Mouse (Mus musculus) embryonic facial prominence, embryonic 11.5 days (tissue): ENCODE data around the gene Psma7. TPM values are rescaled to one million over a fixed set of nuclear protein-coding genes. Genes with fewer than 3 reads are reported as not detected.
A peak's percentile ranks its signal among the peaks of the same experiment; 100 is the strongest.

ENCODE experiments used
- ATAC-seq: fragments of 200-750 bp; cut with Nextera tagmentation; replicated peaks from 2 replicates; pipeline ENCODE4 v1.8.0; 2017; ENCODE audit warnings: low read depth; ENCODE audit not compliant: insufficient number of reproducible peaks, low FRiP score, low TSS enrichment
- DNase-seq: peaks from one replicate; pipeline ENCODE4 v3.0.0-alpha.2; 2015; ENCODE audit warnings: low spot score
- H3K27ac ChIP-seq: fragments of 300-500 bp; sonication (generic); replicated peaks from 2 replicates; pipeline ENCODE4 v1.5.1; 2014; ENCODE audit warnings: mild to moderate bottlenecking, low read depth, low read length, control low read depth
- H3K27me3 ChIP-seq: fragments of 300-500 bp; sonication (generic); 2 replicates; pipeline ENCODE4 v1.6.1; 2014; ENCODE audit warnings: mild to moderate bottlenecking, low read length, moderate library complexity, mixed read lengths; ENCODE audit not compliant: control insufficient read depth, insufficient read depth
- H3K36me3 ChIP-seq: fragments of 300-500 bp; sonication (generic); replicated peaks from 2 replicates; pipeline ENCODE4 v1.6.1; 2014; ENCODE audit warnings: low read depth, mild to moderate bottlenecking, low read length, moderate library complexity, mixed read lengths; ENCODE audit not compliant: control insufficient read depth, insufficient read depth
- H3K4me1 ChIP-seq: fragments of 300-500 bp; sonication (generic); 2 replicates; pipeline ENCODE4 v1.6.1; 2014; ENCODE audit warnings: low read length, mixed read lengths; ENCODE audit not compliant: control insufficient read depth, insufficient read depth
- H3K4me2 ChIP-seq: fragments of 300-500 bp; sonication (generic); 2 replicates; pipeline ENCODE4 v1.6.1; 2014; ENCODE audit warnings: low read depth, mild to moderate bottlenecking, control low read depth, low read length, moderate library complexity
- H3K4me3 ChIP-seq: fragments of 300-500 bp; sonication (generic); 2 replicates; pipeline ENCODE4 v1.5.1; 2014; ENCODE audit warnings: low read depth, low read length, control low read depth
- H3K9ac ChIP-seq: fragments of 300-500 bp; sonication (generic); replicated peaks from 2 replicates; pipeline ENCODE4 v1.6.1; 2014; ENCODE audit warnings: mild to moderate bottlenecking, control low read depth, low read length
- H3K9me3 ChIP-seq: fragments of 300-500 bp; sonication (generic); replicated peaks from 2 replicates; pipeline ENCODE4 v1.6.1; 2016; ENCODE audit warnings: mild to moderate bottlenecking, low read length, inconsistent platforms, mixed read lengths; ENCODE audit not compliant: control insufficient read depth
- WGBS: fragments of 180-500 bp; shearing (Covaris S2); extraction: QIAGEN DNeasy Blood & Tissue Kit; methylation state at CpG from one replicate; pipeline ENCODE4 v1.1.7; 2014; 5-methylcytosine and 5-hydroxymethylcytosine counted together
- polyA plus RNA-seq: library from polyadenylated mRNA; unstranded; fragments of >200 nt; fragmentation: Nextera tagmentation; extraction: Ambion mirVana; gene quantifications from 2 replicates; pipeline ENCODE4 v1.2.1, GENCODE M21; 2014

The Psma7 gene
- 751 and 753 TPM in 2 replicates for polyA plus RNA-seq

GRCm38 (mm10) chr2:180042256-180042857, at the start of gene Psma7, which contains the start of gene Ss18l1:
Gene Psma7 (minus strand): TSS chr2:180042433.
Gene Ss18l1 (plus strand): TSS chr2:180042509.
- Histone ChIP-seq H3K4me3 (peak within 1 kb of the TSS; percentile 97), H3K4me2 (peak within 1 kb of the TSS; percentile 86), H3K27me3 (no peaks in the 10 kb centered on the region), H3K9me3 (no peaks in the 10 kb centered on the region), H3K27ac (peak within 1 kb of the TSS; percentile 82), H3K36me3 (peaks cover 13% of the 10 kb centered on the region), H3K9ac (peak within 1 kb of the TSS; percentile 79), H3K4me1 (peaks cover 3% of the 10 kb centered on the region; the same call in 1 of the 2 replicates)
- ATAC-seq (peak; percentile 92), DNase-seq (peak; percentile 94)
- under 1% methylated on average over 63 of the region's 78 CpGs for WGBS

- H3K4me2 ChIP-seq = no peak overlapping the region
- no peaks in the 10 kb centered on the region for H3K4me1 ChIP-seq
- H3K9ac ChIP-seq = no peak overlapping the region
- DNase-seq (no peak), ATAC-seq (no peak)
- H3K36me3 ChIP-seq = no peaks in the 10 kb centered on the region
- H3K9me3 ChIP-seq = no peaks in the 10 kb centered on the region
- H3K27ac ChIP-seq = no peak overlapping the region
- no peak overlapping the region for H3K4me3 ChIP-seq
- H3K27me3 ChIP-seq = no peaks in the 10 kb centered on the region
- 54% methylated on average over 11 of the region's 11 CpGs for WGBS
Observed at GRCm38 (mm10) chr2:180090285-180090684, 48.1 kb upstream of the Psma7 start.

DNA sequence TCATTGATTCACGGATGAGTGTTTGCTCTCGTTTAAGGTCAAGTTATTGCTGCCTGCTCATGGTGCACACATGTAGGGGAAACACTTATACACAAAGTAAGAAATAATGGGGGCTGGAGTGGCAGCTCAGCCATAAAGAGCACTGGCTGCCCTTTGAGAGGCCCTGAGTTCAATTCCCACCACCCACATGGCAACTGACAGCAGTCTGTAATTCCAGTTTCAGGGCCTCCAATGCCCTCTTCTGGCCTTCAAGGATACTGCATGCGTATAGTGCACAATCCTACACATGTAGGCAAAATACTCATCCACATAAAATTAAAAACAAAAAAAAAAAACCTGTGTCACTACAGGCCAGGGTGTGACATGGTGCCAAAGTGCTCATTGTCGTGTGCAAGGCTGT, 45.2 kb upstream of the Psma7 start:
- Histone ChIP-seq H3K4me2 (no peak overlapping the region), H3K9ac (no peak overlapping the region), H3K27ac (no peak overlapping the region), H3K9me3 (no peaks in the 10 kb centered on the region), H3K4me3 (no peak overlapping the region), H3K36me3 (no peaks in the 10 kb centered on the region), H3K27me3 (no peaks in the 10 kb centered on the region), H3K4me1 (no peaks in the 10 kb centered on the region)
- ATAC-seq (no peak), DNase-seq (no peak)
- WGBS = 91% methylated on average over 4 of the region's 4 CpGs

GRCm38 (mm10) chr2:180086637-180087027, 44.4 kb upstream of the Psma7 start:
- WGBS = 85% methylated on average over 5 of the region's 5 CpGs
- no peak for ATAC-seq
- no peak for DNase-seq
- H3K27me3 ChIP-seq = no peaks in the 10 kb centered on the region
- H3K4me1 ChIP-seq = no peaks in the 10 kb centered on the region
- H3K9me3 ChIP-seq = no peaks in the 10 kb centered on the region
- no peaks in the 10 kb centered on the region for H3K36me3 ChIP-seq
- H3K4me2 ChIP-seq = no peak overlapping the region
- H3K9ac ChIP-seq = no peak overlapping the region
- no peak overlapping the region for H3K4me3 ChIP-seq
- no peak overlapping the region for H3K27ac ChIP-seq

DNA sequence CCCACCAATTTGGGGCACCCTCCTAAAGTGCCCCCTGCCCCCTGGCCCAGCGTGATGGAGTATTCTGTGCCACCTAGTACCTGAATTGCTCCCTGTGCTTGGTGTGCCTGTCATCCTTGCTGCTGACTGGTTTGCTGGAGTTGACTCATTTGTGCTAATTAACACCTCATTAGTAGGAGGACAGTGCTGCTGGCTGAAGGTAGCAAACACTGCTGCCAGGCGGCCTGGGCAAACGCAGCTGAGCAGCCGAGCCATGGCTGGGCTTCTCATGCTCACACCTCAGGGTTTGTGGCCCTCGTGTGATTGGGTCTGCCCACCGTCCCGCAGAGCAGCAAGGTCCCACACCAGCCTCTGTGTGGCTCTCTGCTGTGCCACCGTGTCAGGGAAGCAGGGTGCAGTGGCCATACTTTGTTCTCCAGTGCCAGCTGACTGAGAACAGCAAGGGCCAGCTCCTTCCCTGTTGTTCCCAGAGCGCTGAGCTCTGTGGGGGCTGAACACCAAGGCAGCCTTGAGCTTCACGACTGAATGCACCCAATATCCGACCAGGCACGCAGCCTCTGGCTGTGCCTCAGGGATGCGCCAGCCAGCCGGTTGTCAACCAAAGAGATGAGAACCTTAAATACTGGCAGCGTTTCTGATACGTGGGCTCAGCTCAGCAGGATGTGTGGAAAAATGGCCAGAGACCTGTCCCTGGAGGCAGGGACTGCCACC, 43.8 kb upstream of the Psma7 start:
- WGBS = 80% methylated on average over 16 of the region's 16 CpGs
- ATAC-seq (no peak), DNase-seq (no peak)

DNA sequence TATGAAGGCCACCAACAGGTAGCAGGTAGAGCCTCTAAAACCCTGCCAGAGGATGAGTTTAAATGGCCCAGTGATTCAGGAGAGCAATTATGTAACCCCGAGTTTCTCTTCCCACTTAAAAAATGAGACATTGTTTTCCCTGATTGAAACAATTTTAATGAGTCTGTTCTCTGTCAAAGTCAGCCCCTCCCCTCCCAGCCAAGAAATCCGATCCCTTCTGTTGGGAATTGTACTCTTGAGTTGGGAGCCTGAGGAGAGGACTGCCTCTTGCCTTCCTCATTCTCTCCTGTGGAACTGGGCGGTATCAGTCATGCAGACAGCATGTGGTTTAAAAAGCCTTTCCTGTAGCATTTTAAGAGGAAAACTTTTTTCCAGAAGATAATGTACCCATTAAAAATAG, 42.3 kb upstream of the Psma7 start:
- H3K9me3 ChIP-seq = no peaks in the 10 kb centered on the region
- H3K27me3 ChIP-seq = no peaks in the 10 kb centered on the region
- H3K27ac ChIP-seq = no peak overlapping the region
- WGBS = 17% methylated on average over 3 of the region's 3 CpGs
- DNase-seq = peak; percentile 36
- H3K4me3 ChIP-seq = no peak overlapping the region
- H3K4me1 ChIP-seq = no peaks in the 10 kb centered on the region
- no peaks in the 10 kb centered on the region for H3K36me3 ChIP-seq
- H3K4me2 ChIP-seq = no peak overlapping the region
- no peak overlapping the region for H3K9ac ChIP-seq
- no peak for ATAC-seq

More for the DNA sequence above, 43.8 kb upstream of the Psma7 start:
- Histone ChIP-seq H3K27me3 (no peaks in the 10 kb centered on the region), H3K9me3 (no peaks in the 10 kb centered on the region), H3K27ac (no peak overlapping the region), H3K9ac (no peak overlapping the region), H3K36me3 (no peaks in the 10 kb centered on the region), H3K4me1 (no peaks in the 10 kb centered on the region), H3K4me3 (no peak overlapping the region), H3K4me2 (no peak overlapping the region)

DNA sequence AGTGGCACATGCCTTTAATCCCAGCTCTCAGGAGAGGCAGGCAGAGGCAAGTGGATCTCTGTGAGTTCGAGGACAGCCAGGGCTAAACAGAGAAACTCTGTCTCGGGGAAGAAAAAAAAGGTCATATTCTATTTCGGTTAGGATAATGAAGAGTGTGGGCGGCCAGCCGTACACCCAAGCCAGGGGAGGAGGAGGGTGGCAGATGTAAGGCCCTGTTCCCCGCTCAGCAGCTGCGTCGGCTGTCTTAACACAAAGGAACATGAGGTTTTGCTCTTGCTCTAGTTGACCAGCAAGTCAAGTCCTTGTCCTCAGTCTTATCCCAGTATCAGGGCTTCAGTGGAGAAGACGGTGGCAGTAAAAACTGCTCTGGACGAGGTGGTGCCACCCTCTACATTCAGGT, 40.8 kb upstream of the Psma7 start:
- ATAC-seq (no peak), DNase-seq (no peak)
- H3K4me3 ChIP-seq = no peak overlapping the region
- no peaks in the 10 kb centered on the region for H3K27me3 ChIP-seq
- no peak overlapping the region for H3K4me2 ChIP-seq
- no peaks in the 10 kb centered on the region for H3K4me1 ChIP-seq
- H3K36me3 ChIP-seq = no peaks in the 10 kb centered on the region
- H3K9me3 ChIP-seq = no peaks in the 10 kb centered on the region
- H3K27ac ChIP-seq = no peak overlapping the region
- no peak overlapping the region for H3K9ac ChIP-seq
- WGBS = 84% methylated on average over 10 of the region's 10 CpGs

- ATAC-seq (no peak), DNase-seq (no peak)
- no peak overlapping the region for H3K4me2 ChIP-seq
- no peaks in the 10 kb centered on the region for H3K4me1 ChIP-seq
- no peak overlapping the region for H3K4me3 ChIP-seq
- H3K9ac ChIP-seq = no peak overlapping the region
- 89% methylated on average over 8 of the region's 8 CpGs for WGBS
- H3K27me3 ChIP-seq = no peaks in the 10 kb centered on the region
- H3K9me3 ChIP-seq = no peaks in the 10 kb centered on the region
- no peak overlapping the region for H3K27ac ChIP-seq
- H3K36me3 ChIP-seq = no peaks in the 10 kb centered on the region
Observed at GRCm38 (mm10) chr2:180080680-180081079, 38.4 kb upstream of the Psma7 start.
